Mouse (Mus musculus) brain, embryonic 18.5 days (tissue): ENCODE measurements around the gene Oxa1l.

Experiments
- DNase-seq: peaks from one replicate; pipeline ENCODE4 v3.0.0-alpha.2; 2012; ENCODE audit warnings: low read depth, low spot score

Gene Oxa1l

GRCm38 (mm10) chr14:54371460-54371859, 10.8 kb downstream of the Oxa1l start:
- DNase-seq, result no peak

- no peak for DNase-seq
Measured at GRCm38 (mm10) chr14:54372923-54373322, 12.3 kb downstream of the Oxa1l start.

GRCm38 (mm10) chr14:54375916-54376315, 15.3 kb downstream of the Oxa1l start:
- DNase-seq, result no peak

GRCm38 (mm10) chr14:54377166-54377565, 16.5 kb downstream of the Oxa1l start:
- no peak for DNase-seq

DNA sequence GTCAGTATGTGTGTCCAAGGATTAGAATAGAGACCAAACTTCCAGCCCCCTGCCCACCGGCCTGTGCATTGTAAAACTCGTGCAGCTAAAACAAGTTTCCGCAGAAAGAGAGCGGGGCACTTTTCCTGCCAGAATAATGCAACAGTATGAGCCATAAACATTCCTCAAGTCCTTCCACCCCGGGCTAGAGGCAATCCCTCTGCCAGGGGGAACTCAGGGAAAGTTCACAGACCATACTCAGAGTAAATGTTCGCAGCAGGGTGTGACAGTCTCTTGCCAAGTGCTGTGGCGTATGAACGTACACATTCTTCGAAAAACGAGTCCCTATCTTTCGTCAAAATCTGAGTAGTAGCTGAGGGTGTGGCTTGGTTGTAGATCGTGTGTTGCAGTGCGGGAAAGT, 18.9 kb downstream of the Oxa1l start:
- DNase-seq, result no peak

DNA sequence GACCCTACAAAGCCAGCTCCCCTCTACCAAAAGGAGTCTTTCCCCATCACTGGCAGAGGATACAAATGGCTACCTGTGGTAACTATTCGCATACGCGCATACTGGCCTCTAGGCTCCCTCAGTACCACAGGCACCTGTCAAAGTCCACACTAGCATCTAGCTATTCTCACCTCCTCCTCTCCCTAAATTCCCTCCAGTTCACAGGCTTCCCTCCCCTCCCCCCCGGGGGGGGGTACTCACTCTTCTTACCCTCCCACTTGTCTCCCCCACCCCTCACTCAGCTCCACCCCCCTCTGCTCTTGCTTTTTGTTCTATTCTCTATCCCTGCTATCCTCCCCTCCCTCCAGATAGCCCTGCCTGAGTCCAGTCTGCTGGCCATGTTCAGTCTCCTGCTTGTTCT, 20.0 kb downstream of the Oxa1l start:
- no peak for DNase-seq

GRCm38 (mm10) chr14:54381816-54382215, 21.2 kb downstream of the Oxa1l start:
- no peak for DNase-seq

DNA sequence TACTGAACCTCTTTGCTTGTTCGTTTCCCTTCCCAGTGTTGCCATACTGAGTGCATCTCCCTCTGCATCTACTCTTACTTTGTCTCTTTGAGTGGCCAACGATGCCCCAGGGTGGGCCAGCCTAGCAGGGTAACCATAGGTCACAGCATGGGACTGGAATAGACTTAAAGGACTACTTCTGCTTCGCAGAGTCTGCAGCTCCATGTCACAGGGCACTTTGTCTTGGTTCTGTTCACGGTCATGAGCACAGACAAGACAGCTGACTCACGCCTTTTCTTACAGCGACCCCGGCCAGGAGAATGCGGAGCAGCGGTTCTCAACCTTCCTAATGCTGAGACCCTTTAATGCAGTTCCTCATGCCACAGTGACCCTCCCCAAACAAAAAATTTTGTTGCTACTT, 22.0 kb downstream of the Oxa1l start:
- no peak for DNase-seq

DNA sequence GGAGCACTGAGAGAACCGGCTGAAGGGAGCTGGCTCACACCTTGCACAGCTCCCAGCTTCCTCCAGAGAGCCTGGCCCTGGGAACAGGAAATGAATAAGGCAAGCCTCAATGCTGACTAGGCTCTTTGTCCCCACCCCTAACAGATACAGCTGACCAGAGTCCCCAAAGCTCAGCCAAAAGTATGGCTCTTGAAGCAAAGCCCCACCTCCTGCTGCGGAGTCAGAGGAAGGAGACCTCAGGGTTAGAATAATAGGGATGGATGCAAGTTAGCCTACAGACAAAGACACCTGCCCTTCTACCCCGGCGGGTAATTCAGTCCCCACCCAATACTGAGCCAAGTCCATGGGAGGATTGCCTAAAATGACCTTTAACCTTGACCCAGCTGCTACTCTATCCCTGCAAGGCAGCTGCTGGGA, 22.7 kb downstream of the Oxa1l start:
- DNase-seq, result no peak

- no peak for DNase-seq
Measured at GRCm38 (mm10) chr14:54384396-54384795, 23.8 kb downstream of the Oxa1l start.

- no peak for DNase-seq
Measured at GRCm38 (mm10) chr14:54385968-54386618, 25.5 kb downstream of the Oxa1l start.

DNA sequence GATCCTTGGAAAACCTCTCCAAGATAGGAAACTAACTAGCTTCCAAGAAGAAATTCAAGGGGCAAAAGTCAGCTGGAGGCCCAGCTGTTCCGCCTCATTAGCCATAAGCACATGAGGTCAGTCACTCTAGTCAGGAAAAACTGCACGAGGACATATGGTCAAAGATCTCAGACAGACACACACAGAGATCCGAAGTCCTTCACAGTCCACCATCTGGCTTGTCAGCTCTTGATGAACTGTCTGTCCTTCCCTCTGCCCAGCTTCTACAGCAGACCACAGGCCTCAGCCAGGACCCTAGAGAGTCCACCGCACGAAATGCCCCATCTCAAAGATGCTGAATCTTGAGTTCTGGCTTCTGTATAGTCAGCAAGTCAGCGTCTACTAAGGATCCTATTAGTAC, 26.9 kb downstream of the Oxa1l start:
- DNase-seq, result no peak

DNA sequence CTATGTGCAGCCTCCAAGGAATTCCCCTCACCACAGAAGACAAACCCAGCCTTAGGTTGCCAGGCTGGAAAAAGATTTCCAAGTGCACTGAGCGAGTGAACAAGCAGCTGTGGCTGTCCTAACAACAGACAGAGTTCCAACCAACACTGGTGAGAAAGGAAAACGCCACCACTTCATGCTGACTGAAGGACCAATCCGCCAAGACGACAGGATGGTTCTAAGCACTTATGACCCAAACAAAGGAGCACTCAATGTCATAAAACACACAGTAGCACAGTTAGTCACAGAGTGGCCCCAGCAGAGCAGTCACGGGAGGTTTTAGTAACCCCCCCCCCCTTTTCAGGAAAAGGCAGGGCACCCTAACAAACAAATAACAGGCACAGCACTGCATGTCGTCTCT, 30.2 kb downstream of the Oxa1l start:
- DNase-seq, result no peak

GRCm38 (mm10) chr14:54393794-54394193, 33.2 kb downstream of the Oxa1l start:
- DNase-seq, result no peak

- DNase-seq, result no peak
Measured at GRCm38 (mm10) chr14:54394309-54394708, 33.7 kb downstream of the Oxa1l start.

- DNase-seq, result no peak
Measured at GRCm38 (mm10) chr14:54396685-54397084, 36.1 kb downstream of the Oxa1l start.

DNA sequence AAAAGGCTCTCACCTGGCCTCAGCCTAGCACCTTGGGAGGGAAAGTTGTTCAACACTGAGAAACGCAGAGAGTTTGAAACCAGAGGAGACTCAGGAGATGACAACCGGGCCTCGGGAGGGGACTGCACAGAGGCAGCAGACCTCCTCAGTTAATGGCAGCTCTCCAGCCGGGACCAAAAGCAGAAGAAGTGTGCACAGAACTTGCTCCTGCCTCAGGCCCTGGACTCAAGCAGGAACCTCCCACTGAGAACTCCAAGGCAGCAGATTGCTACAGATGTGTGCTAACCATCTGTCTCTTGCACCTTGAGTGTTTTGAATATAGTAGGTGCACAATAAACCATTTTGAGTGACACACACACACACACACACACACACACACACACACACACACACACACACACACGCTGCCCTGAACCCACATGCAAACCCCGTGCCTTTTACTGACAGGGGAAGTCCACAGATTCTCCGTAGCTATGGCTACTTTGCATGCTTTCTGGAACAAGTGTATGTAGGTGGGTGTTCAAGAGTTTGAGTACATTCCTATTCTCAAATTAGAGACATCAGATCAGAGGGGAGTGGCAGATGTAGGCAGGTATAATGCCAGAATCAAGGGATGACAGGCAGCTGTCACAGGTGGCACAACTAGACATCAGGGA, 37.4 kb downstream of the Oxa1l start:
- no peak for DNase-seq

GRCm38 (mm10) chr14:54398528-54398916, 37.9 kb downstream of the Oxa1l start:
- DNase-seq, result no peak

GRCm38 (mm10) chr14:54398921-54399382, 38.3 kb downstream of the Oxa1l start:
- DNase-seq, result no peak

- no peak for DNase-seq
Measured at GRCm38 (mm10) chr14:54401723-54402122, 41.1 kb downstream of the Oxa1l start.

GRCm38 (mm10) chr14:54408336-54409056, 47.9 kb downstream of the Oxa1l start:
- no peak for DNase-seq

GRCm38 (mm10) chr14:54409057-54409645, 48.5 kb downstream of the Oxa1l start:
- DNase-seq, result no peak
